Mouse (Mus musculus): ENCODE results near the gene Wdr95.

GRCm38 (mm10) chr5:149517116-149517515 is 11.4 kb upstream of the Wdr95 start:
- no peak for TF ChIP-seq CTCF (IDR thresholded peaks at IDR 0.05; ENCODE audit: low read depth)
- no peak for TF ChIP-seq EP300 (IDR thresholded peaks at IDR 0.05; ENCODE audit: low read depth)

Data from liver, embryonic 14.5 days (tissue).